Mouse (Mus musculus) G1E (cell line): Measurements from ENCODE around the gene Ptger4. TPM values are rescaled to one million over a fixed set of nuclear protein-coding genes. Genes with fewer than 3 reads are reported as not detected.
A peak's percentile ranks its signal among the peaks of the same experiment; 100 is the strongest.

ENCODE experiments used
- ATAC-seq: 2 replicates; pipeline ENCODE4 v1.8.0; 2016; ENCODE audit warnings: mild to moderate bottlenecking; ENCODE audit not compliant: insufficient number of reproducible peaks, poor library complexity, low FRiP score, severe bottlenecking; ENCODE audit errors: extremely low read depth
- DNase-seq: peaks from one replicate; pipeline ENCODE4 v3.0.0; 2012; ENCODE audit warnings: low spot score
- H3K27me3 ChIP-seq: 2 replicates; pipeline ENCODE4 v1.6.1; 2012; ENCODE audit warnings: mild to moderate bottlenecking, low read length, inconsistent platforms; ENCODE audit not compliant: insufficient read depth
- H3K36me3 ChIP-seq: replicated peaks from 2 replicates; pipeline ENCODE3; 2012; ENCODE audit warnings: mild to moderate bottlenecking, inconsistent platforms
- H3K4me1 ChIP-seq: 2 replicates; pipeline ENCODE4 v1.6.1; 2012; ENCODE audit warnings: low read depth, low read length, inconsistent platforms, mixed read lengths; ENCODE audit not compliant: insufficient read depth
- H3K4me3 ChIP-seq: 2 replicates; pipeline ENCODE4 v1.5.1; 2012; ENCODE audit warnings: low read depth, mild to moderate bottlenecking, inconsistent platforms, low read length, moderate library complexity, mixed read lengths
- H3K9me3 ChIP-seq: replicated peaks from 2 replicates; pipeline ENCODE4 v1.6.1; 2012; ENCODE audit warnings: inconsistent platforms
- CTCF ChIP-seq: IDR thresholded peaks from 2 replicates; pipeline ENCODE4 v1.5.1; 2012; ENCODE audit warnings: low read depth, low read length, inconsistent platforms, mixed read lengths
- GATA1 ChIP-seq: IDR thresholded peaks from 2 replicates; pipeline ENCODE4 v1.6.1; 2012; ENCODE audit warnings: borderline replicate concordance, low read length, inconsistent platforms, mixed read lengths
- GATA2 ChIP-seq: IDR thresholded peaks from 2 replicates; pipeline ENCODE4 v1.6.1; 2012; ENCODE audit warnings: low read depth, low read length, inconsistent platforms, borderline replicate concordance
- POLR2AphosphoS5 ChIP-seq: IDR thresholded peaks from 2 replicates; pipeline ENCODE4 v1.6.1; 2012; ENCODE audit warnings: low read depth, low read length, inconsistent platforms; ENCODE audit not compliant: insufficient replicate concordance
- TAL1 ChIP-seq: conservative IDR thresholded peaks from 2 replicates; pipeline ENCODE4 v1.6.1; 2012; ENCODE audit warnings: low read depth, low read length, inconsistent platforms, mixed read lengths
- polyA plus RNA-seq: library from polyadenylated mRNA; stranded (reverse); fragments of >175 nt; gene quantifications from 2 replicates; pipeline ENCODE4 v1.2.3, GENCODE M21; 2012
- total RNA-seq, 2 experiments: library from RNA; stranded (forward) in 1 of 2; stranded (reverse) in 1 of 2; fragments of 200-1000 nt in 1 of 2; fragments of >200 nt in 1 of 2; fragmentation: Nextera tagmentation in 1 of 2; gene quantifications; 2 replicates each; pipeline ENCODE4 v1.2.3; 2014 to 2017

Gene Ptger4
- total and polyA plus RNA-seq, 3 experiments, result 6.9 to 20.5 (median 15.9) TPM

DNA sequence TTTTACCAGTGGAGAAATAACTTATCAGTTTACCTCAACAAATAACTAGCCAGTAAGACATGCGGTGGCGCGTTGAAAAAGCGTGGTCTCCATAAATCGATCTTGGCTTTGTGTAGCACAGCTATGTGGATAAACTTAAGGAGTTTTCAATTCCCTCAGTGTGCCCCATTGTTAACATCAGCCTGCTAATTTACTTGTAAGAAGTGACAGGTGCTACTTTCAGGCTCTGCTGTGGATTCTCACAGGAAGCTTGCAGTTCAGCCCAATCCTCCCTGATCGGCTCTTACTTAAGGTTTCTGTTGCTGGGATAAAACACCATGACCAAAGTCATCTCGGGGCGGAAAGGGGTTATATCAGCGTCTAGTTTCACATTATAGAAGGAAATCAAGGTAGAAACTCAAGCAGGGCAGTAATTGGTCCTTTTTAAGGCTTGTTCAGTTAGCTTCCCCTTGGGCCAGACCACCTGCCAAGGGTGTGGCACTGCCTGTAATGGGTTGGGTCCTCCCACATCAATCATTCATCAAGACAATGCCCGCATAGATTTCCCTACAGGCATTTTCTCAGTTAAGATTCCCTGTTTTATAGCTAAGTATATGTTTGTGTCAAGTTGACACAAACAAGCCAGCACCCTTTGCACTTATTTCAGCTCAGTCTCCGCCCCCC is 59.2 kb downstream of the Ptger4 start:
- Histone ChIP-seq H3K4me1 (peaks cover 49% of the 10 kb centered on the region), H3K27me3 (no peaks in the 10 kb centered on the region), H3K36me3 (peaks cover 44% of the 10 kb centered on the region), H3K4me3 (peak overlapping the region; percentile 96), H3K9me3 (no peaks in the 10 kb centered on the region)
- DNase-seq (peak; percentile 31), ATAC-seq (no peak)
- TF ChIP-seq CTCF (no peak), GATA2 (no peak), TAL1 (no peak), POLR2AphosphoS5 (no peak), GATA1 (no peak)

GRCm38 (mm10) chr15:5173217-5173820 is 70.7 kb downstream of the Ptger4 start:
- DNase-seq, result no peak
- H3K27me3 ChIP-seq, result no peaks in the 10 kb centered on the region
- no peak overlapping the region for H3K4me3 ChIP-seq
- peaks cover 92% of the 10 kb centered on the region for H3K36me3 ChIP-seq
- TF ChIP-seq GATA2, result no peak
- no peak for TF ChIP-seq GATA1
- H3K9me3 ChIP-seq, result no peaks in the 10 kb centered on the region
- ATAC-seq, result no peak
- H3K4me1 ChIP-seq, result peaks cover 7% of the 10 kb centered on the region; the same call in 1 of the 2 replicates

GRCm38 (mm10) chr15:5165121-5165773 is 78.7 kb downstream of the Ptger4 start:
- TF ChIP-seq POLR2AphosphoS5, result no peak
- no peak for TF ChIP-seq GATA2
- TF ChIP-seq GATA1, result no peak
- TF ChIP-seq TAL1, result no peak
- no peak for TF ChIP-seq CTCF
- no peak for DNase-seq
- peaks cover 80% of the 10 kb centered on the region for H3K36me3 ChIP-seq
- no peaks in the 10 kb centered on the region for H3K9me3 ChIP-seq
- H3K4me3 ChIP-seq, result no peak overlapping the region
- H3K27me3 ChIP-seq, result no peaks in the 10 kb centered on the region
- ATAC-seq, result no peak
- H3K4me1 ChIP-seq, result no peaks in the 10 kb centered on the region

- no peak for DNase-seq
- Histone ChIP-seq H3K4me3 (no peak overlapping the region), H3K36me3 (peaks cover 60% of the 10 kb centered on the region), H3K27me3 (no peaks in the 10 kb centered on the region), H3K9me3 (no peaks in the 10 kb centered on the region), H3K4me1 (peaks cover 50% of the 10 kb centered on the region)
- no peak for TF ChIP-seq POLR2AphosphoS5
- TF ChIP-seq GATA2, result no peak
- no peak for TF ChIP-seq TAL1
- TF ChIP-seq CTCF, result no peak
- TF ChIP-seq GATA1, result no peak
- no peak for ATAC-seq
These were observed 85.2 kb downstream of the Ptger4 start for GRCm38 (mm10) chr15:5158827-5159226.

- peaks cover 50% of the 10 kb centered on the region for H3K36me3 ChIP-seq
- no peaks in the 10 kb centered on the region for H3K9me3 ChIP-seq
- TF ChIP-seq GATA2, result no peak
- TF ChIP-seq CTCF, result no peak
- no peak for TF ChIP-seq POLR2AphosphoS5
- TF ChIP-seq GATA1, result no peak
- no peak for TF ChIP-seq TAL1
- no peak overlapping the region for H3K4me3 ChIP-seq
- DNase-seq (no peak), ATAC-seq (no peak)
- H3K4me1 ChIP-seq, result peaks cover 55% of the 10 kb centered on the region
- H3K27me3 ChIP-seq, result no peaks in the 10 kb centered on the region
These were observed 86.6 kb downstream of the Ptger4 start for GRCm38 (mm10) chr15:5157386-5157785.

Other genes starting within 250 kb of the Ptger4 start
- gene C7, start 180.4 kb downstream of the Ptger4 start, total RNA-seq (2014; fragmentation: Nextera tagmentation), result not detected in 2 replicates
- gene C7, start 180.4 kb downstream of the Ptger4 start, total RNA-seq (2017), result 0.05 TPM in 1 of 2 replicates, not detected in the other
- not detected in 2 replicates for gene C7, start 180.4 kb downstream of the Ptger4 start, polyA plus RNA-seq
- gene Card6, start 135.6 kb downstream of the Ptger4 start, total RNA-seq (2014; fragmentation: Nextera tagmentation), result 19.2 and 20.8 TPM in 2 replicates
- gene Card6, start 135.6 kb downstream of the Ptger4 start, total RNA-seq (2017), result 6.0 and 7.5 TPM in 2 replicates
- 1.9 and 2.0 TPM in 2 replicates for gene Card6, start 135.6 kb downstream of the Ptger4 start, polyA plus RNA-seq
- gene Rpl37, start 127.5 kb downstream of the Ptger4 start, total RNA-seq (2014; fragmentation: Nextera tagmentation), result 374 and 438 TPM in 2 replicates
- 1,244 and 1,575 TPM in 2 replicates for gene Rpl37, start 127.5 kb downstream of the Ptger4 start, total RNA-seq (2017)
- gene Rpl37, start 127.5 kb downstream of the Ptger4 start, polyA plus RNA-seq, result 48.0 and 51.7 TPM in 2 replicates
- gene Prkaa1, start 100.3 kb downstream of the Ptger4 start, total RNA-seq (2014; fragmentation: Nextera tagmentation), result 109 and 121 TPM in 2 replicates
- 66.7 and 79.5 TPM in 2 replicates for gene Prkaa1, start 100.3 kb downstream of the Ptger4 start, total RNA-seq (2017)
- 4.5 and 5.8 TPM in 2 replicates for gene Prkaa1, start 100.3 kb downstream of the Ptger4 start, polyA plus RNA-seq
- gene Ttc33, start 58.7 kb downstream of the Ptger4 start, total RNA-seq (2014; fragmentation: Nextera tagmentation), result 14.8 and 26.0 TPM in 2 replicates
- 63.5 and 64.7 TPM in 2 replicates for gene Ttc33, start 58.7 kb downstream of the Ptger4 start, total RNA-seq (2017)
- gene Ttc33, start 58.7 kb downstream of the Ptger4 start, polyA plus RNA-seq, result 10.6 and 47.8 TPM in 2 replicates